Mouse (Mus musculus): ENCODE data around the gene Pard3b. TPM values are rescaled to one million over a fixed set of nuclear protein-coding genes. Genes with fewer than 3 reads are reported as not detected.
A peak's percentile ranks its signal among the peaks of the same experiment; 100 is the strongest.

Pard3b gene
- polyA plus RNA-seq, 1 experiment from 2014 or later, result 17.0 TPM

DNA sequence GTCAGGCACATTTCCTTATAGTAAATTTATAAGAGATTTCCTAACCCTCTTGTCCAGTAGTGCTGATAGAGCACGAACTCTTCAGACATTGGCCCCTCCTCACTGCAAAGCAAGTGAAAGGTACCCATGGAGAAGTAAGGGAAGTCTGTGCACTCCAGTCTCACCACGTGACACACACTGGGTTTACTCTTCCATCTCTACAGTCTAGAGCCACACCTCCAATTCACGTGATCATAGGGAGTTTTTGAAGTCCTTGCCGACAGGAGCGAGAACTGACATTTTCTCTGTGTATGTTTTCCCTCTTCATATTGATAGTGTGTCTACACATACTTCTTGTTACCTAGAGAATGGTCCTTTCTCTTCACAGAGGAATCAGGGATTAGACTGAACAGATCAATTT lies 689.1 kb downstream of the Pard3b start:
- Histone ChIP-seq H3K9ac (no peak overlapping the region), H3K36me3 (no peaks in the 10 kb centered on the region), H3K9me3 (no peaks in the 10 kb centered on the region), H3K4me1 (peaks cover 10% of the 10 kb centered on the region; the same call in 1 of the 2 replicates), H3K27ac (no peak overlapping the region), H3K27me3 (0 out of 2 replicates have a peak, but pooled peaks cover 2% of the 10 kb centered on the region), H3K4me3 (no peak overlapping the region), H3K4me2 (replicated peaks) (no peak overlapping the region)
- 91% methylated on average over 5 of the region's 5 CpGs for WGBS
- no peak for ATAC-seq (ENCODE audit: low FRiP score, low read depth)

DNA sequence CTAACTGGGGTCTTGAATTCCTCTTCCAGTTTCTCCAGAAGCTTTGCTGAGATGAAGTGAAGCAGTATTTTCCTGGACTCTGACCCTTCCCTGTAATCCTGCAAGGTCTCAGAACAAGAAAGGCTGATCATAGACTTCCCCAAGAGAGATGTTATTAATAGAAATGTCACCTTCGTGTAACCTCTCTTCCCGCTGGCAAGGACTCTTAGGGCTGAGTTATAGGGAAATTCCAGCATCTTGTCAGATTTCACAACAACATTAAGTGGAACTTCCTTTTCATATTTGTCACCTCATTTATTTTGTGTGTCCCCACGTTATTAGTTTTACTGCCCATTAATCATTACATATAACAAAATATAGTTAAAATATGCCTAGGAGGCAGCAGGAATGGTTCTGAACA lies 690.2 kb downstream of the Pard3b start:
- no peaks in the 10 kb centered on the region for H3K36me3 ChIP-seq
- peaks cover 10% of the 10 kb centered on the region; the same call in 1 of the 2 replicates for H3K4me1 ChIP-seq
- no peak overlapping the region for H3K4me2 ChIP-seq (replicated peaks)
- no peak overlapping the region for H3K27ac ChIP-seq
- ATAC-seq (ENCODE audit: low FRiP score, low read depth), result no peak
- WGBS, result 37% methylated on average over 3 of the region's 3 CpGs
- no peaks in the 10 kb centered on the region for H3K9me3 ChIP-seq
- H3K4me3 ChIP-seq, result no peak overlapping the region
- H3K27me3 ChIP-seq, result 0 out of 2 replicates have a peak, but pooled peaks cover 2% of the 10 kb centered on the region
- H3K9ac ChIP-seq, result no peak overlapping the region

DNA sequence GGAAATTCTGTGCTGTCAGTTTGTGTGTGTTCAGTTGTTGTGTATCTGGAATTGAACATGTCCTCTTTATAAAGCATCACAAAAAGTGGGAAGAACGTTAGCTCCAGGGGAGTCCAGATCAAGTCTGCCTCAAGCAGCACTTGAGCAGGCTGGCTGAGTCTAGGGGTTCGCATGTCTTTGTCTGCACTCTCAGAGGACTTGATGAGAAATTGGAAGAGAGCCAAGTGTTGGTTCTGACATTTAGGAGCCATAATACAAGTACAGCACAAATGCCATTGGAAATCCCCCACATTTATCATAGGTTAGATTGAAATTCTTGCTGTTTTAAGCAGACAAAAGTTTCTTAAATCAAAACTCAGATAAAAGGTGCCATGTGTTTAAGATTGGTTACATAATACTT lies 694.4 kb downstream of the Pard3b start:
- Histone ChIP-seq H3K27ac (no peak overlapping the region), H3K4me1 (no peaks in the 10 kb centered on the region), H3K9ac (no peak overlapping the region), H3K4me3 (no peak overlapping the region), H3K4me2 (replicated peaks) (no peak overlapping the region), H3K27me3 (no peaks in the 10 kb centered on the region), H3K9me3 (no peaks in the 10 kb centered on the region), H3K36me3 (no peaks in the 10 kb centered on the region)
- no peak for ATAC-seq (ENCODE audit: low FRiP score, low read depth)
- WGBS, result 39% methylated on average over 2 of the region's 2 CpGs

DNA sequence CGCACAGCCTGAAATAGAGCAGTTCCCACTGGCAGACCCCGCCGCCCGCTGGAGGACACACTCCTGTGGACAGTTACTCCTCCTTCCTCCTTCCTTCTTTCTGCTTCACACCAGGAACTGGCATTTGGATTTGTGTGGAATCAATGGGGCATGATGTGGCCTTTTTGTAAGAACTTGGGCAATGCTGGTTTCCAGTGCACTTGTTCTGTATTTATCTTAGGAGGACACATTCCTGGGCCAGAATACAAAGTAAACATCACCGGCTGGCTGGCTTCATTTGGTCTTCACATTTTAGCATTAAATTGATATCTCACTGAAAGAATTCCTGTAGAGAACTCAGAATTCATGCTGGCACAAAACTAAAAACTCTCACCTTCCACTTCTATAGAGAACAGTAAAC lies 695.6 kb downstream of the Pard3b start:
- no peak overlapping the region for H3K9ac ChIP-seq
- H3K27me3 ChIP-seq, result no peaks in the 10 kb centered on the region
- no peaks in the 10 kb centered on the region for H3K36me3 ChIP-seq
- WGBS, result 94% methylated on average over 5 of the region's 5 CpGs
- no peaks in the 10 kb centered on the region for H3K9me3 ChIP-seq
- ATAC-seq (ENCODE audit: low FRiP score, low read depth), result no peak
- H3K4me1 ChIP-seq, result no peaks in the 10 kb centered on the region
- no peak overlapping the region for H3K27ac ChIP-seq
- H3K4me3 ChIP-seq, result no peak overlapping the region
- H3K4me2 ChIP-seq (replicated peaks), result no peak overlapping the region

DNA sequence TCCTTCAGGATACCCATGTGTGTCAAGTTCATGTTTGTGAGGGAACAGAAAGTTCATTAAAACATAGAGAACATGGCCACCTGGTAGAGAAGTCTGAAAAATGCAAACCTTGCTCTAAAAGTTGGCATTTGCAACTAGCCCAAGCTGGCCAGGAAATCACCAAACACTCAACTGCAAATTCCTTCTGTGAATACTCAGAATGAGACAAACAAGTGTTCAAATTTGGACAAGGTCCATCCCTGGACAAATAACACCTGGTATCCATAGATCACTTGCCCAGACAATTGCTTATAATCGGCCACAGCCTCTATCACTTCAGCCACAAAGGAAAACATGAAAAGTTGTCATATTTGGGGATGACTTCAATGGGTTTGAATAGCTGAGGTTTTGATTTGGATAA lies 701.6 kb downstream of the Pard3b start:
- Histone ChIP-seq H3K4me2 (replicated peaks) (no peak overlapping the region), H3K9ac (no peak overlapping the region), H3K4me3 (no peak overlapping the region), H3K27me3 (no peaks in the 10 kb centered on the region), H3K4me1 (no peaks in the 10 kb centered on the region), H3K27ac (no peak overlapping the region), H3K36me3 (no peaks in the 10 kb centered on the region), H3K9me3 (no peaks in the 10 kb centered on the region)
- WGBS, result 80% methylated on average over 1 of the region's 1 CpGs
- ATAC-seq (ENCODE audit: low FRiP score, low read depth), result no peak

DNA sequence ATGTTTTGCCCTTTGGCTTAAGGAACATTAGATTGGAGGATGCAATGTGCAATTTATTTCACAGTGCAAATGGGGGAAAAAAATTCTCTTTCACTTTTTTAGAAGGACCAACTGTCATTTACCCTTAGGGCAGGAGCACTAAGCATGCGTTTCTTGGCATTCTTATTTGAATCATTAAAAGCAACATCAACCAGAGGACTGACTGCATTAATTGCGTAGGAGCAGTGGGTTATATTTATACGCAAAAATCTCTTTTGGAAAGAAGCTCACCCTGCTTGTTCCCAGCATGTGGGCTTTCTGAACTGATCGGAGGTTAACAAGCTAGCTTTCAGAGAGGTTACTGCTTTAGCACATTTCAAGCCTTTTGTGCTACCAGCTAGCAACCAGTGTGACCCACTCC lies 705.7 kb downstream of the Pard3b start:
- Histone ChIP-seq H3K36me3 (no peaks in the 10 kb centered on the region), H3K27ac (no peak overlapping the region), H3K9ac (no peak overlapping the region), H3K9me3 (no peaks in the 10 kb centered on the region), H3K27me3 (peaks cover 1% of the 10 kb centered on the region; the same call in 1 of the 2 replicates), H3K4me3 (no peak overlapping the region), H3K4me1 (no peaks in the 10 kb centered on the region), H3K4me2 (replicated peaks) (no peak overlapping the region)
- ATAC-seq (ENCODE audit: low FRiP score, low read depth), result no peak
- 53% methylated on average over 4 of the region's 4 CpGs for WGBS

DNA sequence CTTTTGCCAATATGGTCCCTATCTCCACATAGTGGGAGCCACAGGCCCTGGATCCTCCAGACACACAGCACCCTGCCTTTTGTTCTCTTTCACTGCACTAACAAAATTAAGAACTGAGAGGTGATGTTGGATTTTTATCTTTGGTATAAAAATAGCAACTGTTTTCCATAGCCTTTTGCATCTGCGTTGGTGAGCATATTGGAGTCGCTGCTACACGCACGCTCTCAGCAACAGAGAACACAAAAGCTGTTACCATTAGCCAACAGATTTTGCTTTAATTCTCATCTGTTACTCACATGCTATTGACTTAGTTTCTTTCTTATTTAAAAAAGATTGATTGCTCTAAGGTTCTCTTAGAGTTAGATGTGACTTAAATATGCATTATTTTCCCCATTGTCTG lies 709.7 kb downstream of the Pard3b start:
- 88% methylated on average over 4 of the region's 4 CpGs for WGBS
- ATAC-seq (ENCODE audit: low FRiP score, low read depth), result no peak

DNA sequence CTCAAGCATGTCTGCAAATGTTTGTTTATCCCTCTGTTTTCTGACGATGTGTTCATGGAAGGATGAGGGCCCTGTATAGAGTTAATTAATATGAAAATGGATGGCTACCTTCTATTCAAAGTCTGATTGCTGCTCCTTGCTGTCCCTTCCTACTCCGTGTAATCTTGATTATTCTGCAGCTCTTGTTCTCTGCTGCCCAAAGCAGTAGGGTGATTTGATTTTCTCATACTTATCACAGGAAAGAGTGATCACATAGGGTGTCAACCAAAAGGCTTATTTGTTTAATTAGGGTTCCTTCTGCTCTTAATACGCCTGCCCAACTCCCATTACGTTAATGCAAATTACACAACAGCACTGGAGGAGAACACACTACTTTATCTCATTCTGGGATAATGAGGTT lies 716.9 kb downstream of the Pard3b start:
- H3K27me3 ChIP-seq, result no peaks in the 10 kb centered on the region
- no peaks in the 10 kb centered on the region for H3K36me3 ChIP-seq
- no peak for ATAC-seq (ENCODE audit: low FRiP score, low read depth)
- no peaks in the 10 kb centered on the region; the same call in 1 of the 2 replicates for H3K4me1 ChIP-seq
- H3K4me2 ChIP-seq (replicated peaks), result no peak overlapping the region
- H3K4me3 ChIP-seq, result no peak overlapping the region
- H3K9ac ChIP-seq, result no peak overlapping the region
- 66% methylated on average over 4 of the region's 4 CpGs for WGBS
- H3K27ac ChIP-seq, result no peak overlapping the region
- H3K9me3 ChIP-seq, result no peaks in the 10 kb centered on the region

More for the DNA sequence above, 709.7 kb downstream of the Pard3b start:
- Histone ChIP-seq H3K9me3 (no peaks in the 10 kb centered on the region), H3K4me1 (no peaks in the 10 kb centered on the region), H3K27ac (no peak overlapping the region), H3K36me3 (no peaks in the 10 kb centered on the region), H3K9ac (no peak overlapping the region), H3K4me3 (no peak overlapping the region), H3K27me3 (peaks cover 3% of the 10 kb centered on the region; the same call in 1 of the 2 replicates), H3K4me2 (replicated peaks) (no peak overlapping the region)

DNA sequence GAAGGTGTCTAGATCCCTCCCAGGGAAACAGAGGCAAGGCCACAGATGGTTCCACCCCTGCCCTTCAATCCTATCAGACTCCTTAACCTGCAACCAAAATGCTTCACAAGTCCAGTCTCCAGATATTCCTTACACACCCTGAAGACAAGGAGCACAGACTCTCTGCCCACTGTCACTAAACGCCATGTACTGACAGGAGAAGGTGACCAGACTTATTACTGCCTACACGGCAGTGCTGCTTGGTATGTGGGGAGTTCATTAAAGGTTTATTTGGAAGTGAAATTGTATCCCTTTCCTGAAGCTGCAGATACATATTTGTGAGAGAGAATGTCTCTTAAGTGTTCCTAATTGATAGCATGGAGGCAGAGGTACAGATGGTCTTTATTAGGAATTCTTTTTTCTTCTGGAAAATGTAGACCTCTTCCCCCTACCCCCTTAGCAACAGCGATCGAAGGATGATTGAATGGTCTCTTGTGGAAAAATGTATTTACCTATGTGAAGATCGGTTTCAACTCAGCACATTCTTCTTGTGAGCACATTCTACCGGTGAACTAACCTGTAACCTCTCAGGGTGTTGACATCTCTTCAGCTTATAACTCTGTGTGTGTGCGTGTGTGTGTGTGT lies 735.9 kb downstream of the Pard3b start:
- Histone ChIP-seq H3K9me3 (no peaks in the 10 kb centered on the region), H3K4me1 (peaks cover 28% of the 10 kb centered on the region), H3K27me3 (no peaks in the 10 kb centered on the region), H3K27ac (no peak overlapping the region), H3K9ac (no peak overlapping the region), H3K36me3 (no peaks in the 10 kb centered on the region), H3K4me2 (replicated peaks) (no peak overlapping the region), H3K4me3 (no peak overlapping the region)
- ATAC-seq (ENCODE audit: low FRiP score, low read depth), result no peak
- WGBS, result 44% methylated on average over 7 of the region's 7 CpGs

DNA sequence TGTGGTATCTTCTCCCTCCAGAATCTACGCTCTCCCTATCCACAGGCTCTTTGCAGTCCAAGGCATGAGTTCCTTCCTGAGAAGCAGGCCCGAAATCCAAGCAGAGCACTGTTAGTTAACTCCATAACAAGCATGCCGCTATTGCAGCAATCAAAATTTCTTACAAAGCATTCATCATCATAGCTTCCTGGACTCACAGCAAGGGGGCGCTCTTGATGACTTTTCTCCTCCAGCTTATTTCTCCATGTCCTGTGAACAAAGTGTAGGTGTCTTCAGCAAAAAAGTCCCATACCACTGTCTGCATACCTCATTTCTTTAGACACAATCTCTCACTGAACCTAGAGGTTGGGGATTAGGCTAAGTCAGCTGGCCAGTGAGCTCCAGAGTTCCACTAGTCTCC lies 739.7 kb downstream of the Pard3b start:
- no peak overlapping the region for H3K4me2 ChIP-seq (replicated peaks)
- H3K27me3 ChIP-seq, result no peaks in the 10 kb centered on the region
- H3K27ac ChIP-seq, result no peak overlapping the region
- peaks cover 44% of the 10 kb centered on the region for H3K4me1 ChIP-seq
- H3K9me3 ChIP-seq, result no peaks in the 10 kb centered on the region
- ATAC-seq (ENCODE audit: low FRiP score, low read depth), result no peak
- H3K9ac ChIP-seq, result no peak overlapping the region
- no peak overlapping the region for H3K4me3 ChIP-seq
- WGBS, result 84% methylated on average over 4 of the region's 4 CpGs
- no peaks in the 10 kb centered on the region for H3K36me3 ChIP-seq

DNA sequence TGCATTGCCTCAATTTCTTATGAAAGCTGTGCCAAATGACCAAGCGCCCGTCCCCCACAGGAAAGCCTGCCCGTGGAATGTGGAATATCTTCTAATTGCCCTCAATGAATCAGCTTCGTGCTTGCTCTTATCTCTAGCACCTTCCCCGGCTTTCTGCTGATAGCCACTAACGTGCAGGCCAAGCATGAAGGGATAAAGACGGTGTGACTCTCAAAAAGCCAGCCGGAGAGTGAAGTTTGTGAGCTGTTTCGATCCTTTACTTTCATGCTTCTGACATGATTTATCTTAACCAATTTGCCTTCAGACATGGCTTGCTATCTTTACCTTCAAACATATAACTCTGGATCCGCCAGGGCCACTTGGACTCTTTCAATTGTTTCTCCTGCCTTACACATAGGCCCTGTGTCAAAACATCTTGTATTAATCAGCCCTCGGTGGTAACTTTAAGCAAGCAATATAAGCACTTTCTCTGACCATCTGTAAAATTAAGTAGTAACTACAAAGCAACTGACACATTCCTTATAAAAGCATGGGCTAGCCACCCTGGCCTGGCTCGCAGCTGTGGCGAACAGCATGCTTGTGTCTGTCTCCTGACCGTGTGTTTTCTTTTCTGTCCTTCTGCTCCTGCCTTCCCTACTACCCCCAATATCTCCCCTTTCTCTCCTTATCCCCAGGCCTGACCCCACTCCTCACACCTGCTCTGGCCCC lies 744.3 kb downstream of the Pard3b start:
- Histone ChIP-seq H3K4me2 (replicated peaks) (peak overlapping the region; percentile 35), H3K9me3 (peaks cover 5% of the 10 kb centered on the region; the same call in 1 of the 2 replicates), H3K27ac (0 out of 2 replicates have a peak overlapping the region, but pooled peaks have one; percentile 39), H3K9ac (no peak overlapping the region), H3K36me3 (no peaks in the 10 kb centered on the region), H3K27me3 (no peaks in the 10 kb centered on the region), H3K4me3 (no peak overlapping the region), H3K4me1 (peaks cover 27% of the 10 kb centered on the region)
- ATAC-seq (ENCODE audit: low FRiP score, low read depth), result peak; percentile 85
- WGBS, result 14% methylated on average over 14 of the region's 14 CpGs

DNA sequence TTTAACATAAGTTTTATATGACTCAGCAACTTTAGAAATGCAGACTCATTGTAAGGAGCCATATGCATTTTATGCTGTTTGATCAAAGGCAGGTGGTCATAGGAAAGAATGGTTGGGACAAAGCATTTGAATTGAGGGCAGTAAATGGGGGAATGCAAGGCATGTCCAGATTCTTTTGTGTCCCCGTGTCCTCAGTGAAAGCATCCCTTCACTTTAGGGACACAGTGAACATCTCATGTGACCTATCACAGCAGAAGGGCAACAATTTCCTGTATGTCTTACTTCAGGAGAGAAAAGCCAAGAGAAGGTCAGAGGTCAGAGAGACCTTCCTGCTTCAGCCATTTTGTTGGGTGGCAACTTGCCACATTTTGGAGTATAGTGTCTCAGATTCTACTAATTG lies 745.6 kb downstream of the Pard3b start:
- Histone ChIP-seq H3K4me3 (no peak overlapping the region), H3K36me3 (no peaks in the 10 kb centered on the region), H3K9me3 (peaks cover 5% of the 10 kb centered on the region; the same call in 1 of the 2 replicates), H3K4me2 (replicated peaks) (no peak overlapping the region), H3K27me3 (no peaks in the 10 kb centered on the region), H3K4me1 (peaks cover 27% of the 10 kb centered on the region), H3K27ac (no peak overlapping the region), H3K9ac (no peak overlapping the region)
- 97% methylated on average over 1 of the region's 1 CpGs for WGBS
- ATAC-seq (ENCODE audit: low FRiP score, low read depth), result no peak

Data from limb, embryonic 13.5 days (tissue).